21 mouse cellular contexts compared by ENCODE assay signal in genomic region chr15:40524350-40524749, GRCm38 (mm10).
A peak's percentile ranks its signal among the peaks of the same experiment; 100 is the strongest.
DNase-seq lines count a peak whose midpoint lies in the region; ATAC-seq and TF ChIP-seq lines count a peak whose summit lies in the region.
"Had no signal": no experiment of that assay in that cellular context is flagged by ENCODE, and none has a peak within 500 bp of the region (broad histone marks: within the 10 kb centered on the region; RNA-seq: fewer than 3 reads in every experiment).

No protein-coding gene starts in this region.

- no peaks in the 10 kb centered on the region for H3K9me3 ChIP-seq in lung, embryonic 16.5 days (ENCODE audit: control insufficient read depth, low read length)
- no peaks in the 10 kb centered on the region for H3K9me3 ChIP-seq in lung, postnatal 0 days (ENCODE audit: low read length)
- H3K9me3 ChIP-seq in liver, embryonic 12.5 days (replicated peaks) = no peaks in the 10 kb centered on the region
- H3K9me3 ChIP-seq: G1E had no signal

- no peaks in the 10 kb centered on the region for H3K27me3 ChIP-seq in lung, embryonic 16.5 days (ENCODE audit: control insufficient read depth, insufficient read depth, low read depth, low read length)
- no peaks in the 10 kb centered on the region for H3K27me3 ChIP-seq in lung, postnatal 0 days (replicated peaks; ENCODE audit: insufficient read depth, low read length)
- no peaks in the 10 kb centered on the region for H3K27me3 ChIP-seq in liver, embryonic 12.5 days (replicated peaks)
- H3K27me3 ChIP-seq: CH12.LX, Patski had no signal

- no peak overlapping the region for H3K9ac ChIP-seq in lung, embryonic 16.5 days (ENCODE audit: low read length)
- H3K9ac ChIP-seq in lung, postnatal 0 days (replicated peaks; ENCODE audit: low read depth) = no peak overlapping the region
- no peak overlapping the region for H3K9ac ChIP-seq in liver, embryonic 12.5 days

- DNase-seq in lung, postnatal 14 days = no peak
- peak; percentile 71 for DNase-seq in lung, postnatal 0 days (ENCODE audit: low spot score)
- DNase-seq in lung, postnatal 4 days = no peak
- DNase-seq in mesoderm, embryonic 11.5 days (ENCODE audit: low read depth, low spot score) = peak; percentile 12
- DNase-seq: adrenal gland, adult 2 months; adrenal gland, adult 8-10 months; adrenal gland, postnatal 10 days; adrenal gland, postnatal 14 days; adrenal gland, postnatal 25 days; adrenal gland, postnatal 36 days; B cell, adult 2 months; cerebellum, adult 11 months; cerebellum, adult 11-12 months; cerebellum, adult 18-20 months had no signal

- ATAC-seq in lung, embryonic 16.5 days (ENCODE audit: low read depth) = peak; percentile 28; the same call in 1 of the 2 replicates
- peak; percentile 93 for ATAC-seq in lung, postnatal 0 days
- no peak for ATAC-seq in liver, embryonic 12.5 days
- ATAC-seq: activated CD4-positive, CD25-positive, alpha-beta regulatory T cell, adult 4 months; CD4-positive, CD25-positive, alpha-beta regulatory T cell, adult 4 months; Patski had no signal

- H3K4me2 ChIP-seq in lung, embryonic 16.5 days (ENCODE audit: low read depth, low read length) = no peak overlapping the region
- no peak overlapping the region for H3K4me2 ChIP-seq in lung, postnatal 0 days (replicated peaks; ENCODE audit: low read depth, low read length)
- H3K4me2 ChIP-seq in liver, embryonic 12.5 days = no peak overlapping the region

- TF ChIP-seq EP300 in lung, postnatal 0 days (IDR thresholded peaks at IDR 0.05) = peak; percentile 97

- H3K4me1 ChIP-seq in lung, embryonic 16.5 days (replicated peaks; ENCODE audit: control insufficient read depth, insufficient read depth, low read length) = no peaks in the 10 kb centered on the region
- no peaks in the 10 kb centered on the region for H3K4me1 ChIP-seq in lung, postnatal 0 days (ENCODE audit: insufficient read depth, low read depth, low read length)
- H3K4me1 ChIP-seq in liver, embryonic 12.5 days = no peaks in the 10 kb centered on the region

- no peak for TF ChIP-seq CTCF in lung, postnatal 0 days (IDR thresholded peaks at IDR 0.05)

- no peaks in the 10 kb centered on the region for H3K36me3 ChIP-seq in lung, embryonic 16.5 days (ENCODE audit: control insufficient read depth, insufficient read depth, low read length)
- no peaks in the 10 kb centered on the region for H3K36me3 ChIP-seq in lung, postnatal 0 days (ENCODE audit: insufficient read depth, low read length)
- no peaks in the 10 kb centered on the region for H3K36me3 ChIP-seq in liver, embryonic 12.5 days
- H3K36me3 ChIP-seq: G1E had no signal

- no peak overlapping the region for H3K27ac ChIP-seq in lung, embryonic 16.5 days (ENCODE audit: low read length)
- no peak overlapping the region for H3K27ac ChIP-seq in lung, postnatal 0 days (ENCODE audit: low read length)
- no peak overlapping the region for H3K27ac ChIP-seq in liver, embryonic 12.5 days

- WGBS in lung, embryonic 16.5 days = 37% methylated on average over 2 of the region's 2 CpGs
- WGBS in lung, postnatal 0 days = 39% methylated on average over 2 of the region's 2 CpGs
- 50% methylated on average over 2 of the region's 2 CpGs for WGBS in liver, embryonic 12.5 days (ENCODE audit: insufficient replicate concordance)

- H3K4me3 ChIP-seq in lung, embryonic 16.5 days (ENCODE audit: low read length) = no peak overlapping the region
- H3K4me3 ChIP-seq in lung, postnatal 0 days (ENCODE audit: low read depth, low read length) = no peak overlapping the region
- no peak overlapping the region for H3K4me3 ChIP-seq in liver, embryonic 12.5 days

Comparison
In these comparisons a context has a peak if more than half of its experiments do, and no peak if none do; other contexts are left out.
1. DNase-seq: peak in lung, postnatal 0 days (single experiment) and mesoderm, embryonic 11.5 days (single experiment); none in lung, postnatal 14 days (single experiment) and lung, postnatal 4 days (0 of 2).